Mouse (Mus musculus) CH12.LX (cell line): ENCODE data around the gene Zbtb4. TPM values are rescaled to one million over a fixed set of nuclear protein-coding genes. Genes with fewer than 3 reads are reported as not detected.
A peak's percentile ranks its signal among the peaks of the same experiment; 100 is the strongest.

Source experiments
- DNase-seq: peaks from one replicate; pipeline ENCODE4 v3.0.0-alpha.2; 2013; ENCODE audit errors: extremely low read depth
- H3K27ac ChIP-seq: 2 replicates; pipeline ENCODE4 v1.5.1; 2012; ENCODE audit warnings: low read depth, mild to moderate bottlenecking, control low read depth, moderate library complexity; ENCODE audit not compliant: insufficient read depth
- H3K27me3 ChIP-seq: replicated peaks from 2 replicates; pipeline ENCODE3; 2012; ENCODE audit warnings: inconsistent platforms
- H3K36me3 ChIP-seq, 2 experiments: replicated peaks in 1 of 2; 2 replicates each; pipeline versions ENCODE3 to v1.6.1; 2012; ENCODE audit warnings: inconsistent platforms in 1 of 2, low read length in 1 of 2, mild to moderate bottlenecking in 1 of 2, mixed read lengths in 1 of 2, moderate library complexity in 1 of 2; ENCODE audit not compliant: control insufficient read depth in 1 of 2, insufficient read depth in 1 of 2
- H3K4me1 ChIP-seq, 2 experiments: 2 replicates each; pipeline ENCODE4 v1.6.1; 2012; ENCODE audit warnings: inconsistent platforms in 1 of 2, moderate library complexity in 1 of 2; ENCODE audit not compliant: insufficient read depth in 2 of 2, control insufficient read depth in 1 of 2
- H3K4me2 ChIP-seq: 2 replicates; pipeline ENCODE4 v1.6.1; 2012; ENCODE audit warnings: low read depth, mild to moderate bottlenecking, control low read depth; ENCODE audit not compliant: poor library complexity, insufficient read depth, severe bottlenecking
- H3K4me3 ChIP-seq, 3 experiments: fragments of 150-350 bp in 1 of 3; sonication (generic) in 1 of 3; replicated peaks in 1 of 3; 2 replicates each; pipeline versions ENCODE3 to v1.5.1; 2011 to 2012; ENCODE audit warnings: low read depth in 2 of 3, low read length in 2 of 3, mild to moderate bottlenecking in 2 of 3, moderate library complexity in 2 of 3, control low read depth in 1 of 3, improper control_type of control experiment in 1 of 3, inconsistent platforms in 1 of 3, mixed read lengths in 1 of 3; ENCODE audit not compliant: poor library complexity in 1 of 3
- H3K79me2 ChIP-seq: replicated peaks from 2 replicates; pipeline ENCODE4 v1.6.1; 2012; ENCODE audit warnings: mild to moderate bottlenecking, moderate library complexity; ENCODE audit not compliant: control insufficient read depth, poor library complexity, insufficient read depth, severe bottlenecking; ENCODE audit errors: extremely low read depth
- H3K9ac ChIP-seq: 2 replicates; pipeline ENCODE4 v1.6.1; 2012; ENCODE audit warnings: low read depth, mild to moderate bottlenecking, control low read depth, moderate library complexity; ENCODE audit not compliant: insufficient read depth
- H3K9me3 ChIP-seq: replicated peaks from 2 replicates; pipeline ENCODE3; 2012; ENCODE audit warnings: low read length, inconsistent platforms, mixed read lengths
- CHD1 ChIP-seq: IDR thresholded peaks from 2 replicates; pipeline ENCODE4 v1.6.1; 2012; ENCODE audit warnings: low read depth, low read length, improper control_type of control experiment, inconsistent platforms
- CTCF ChIP-seq, 2 experiments: IDR thresholded peaks in 1 of 2; conservative IDR thresholded peaks in 1 of 2; 2 replicates each; pipeline ENCODE4 v1.5.1; 2011 to 2012; ENCODE audit warnings: low read depth in 2 of 2, low read length in 2 of 2, improper control_type of control experiment in 1 of 2, inconsistent platforms in 1 of 2, mild to moderate bottlenecking in 1 of 2, moderate library complexity in 1 of 2
- E2F4 ChIP-seq: IDR thresholded peaks from 2 replicates; pipeline ENCODE4 v1.6.1; 2011; ENCODE audit warnings: low read depth, low read length, improper control_type of control experiment; ENCODE audit not compliant: insufficient replicate concordance
- ELF1 ChIP-seq: IDR thresholded peaks from 2 replicates; pipeline ENCODE4 v1.6.1; 2014; ENCODE audit warnings: low read depth, mild to moderate bottlenecking, inconsistent platforms, low read length, improper control_type of control experiment
- MYC ChIP-seq: IDR thresholded peaks from 2 replicates; pipeline ENCODE4 v1.6.1; 2011; ENCODE audit warnings: low read depth, mild to moderate bottlenecking, improper control_type of control experiment, low read length
- NRF1 ChIP-seq: IDR thresholded peaks from 2 replicates; pipeline ENCODE4 v1.6.1; 2014; ENCODE audit warnings: low read depth, mild to moderate bottlenecking, inconsistent platforms, low read length, improper control_type of control experiment, moderate library complexity
- POLR2AphosphoS2 ChIP-seq: IDR thresholded peaks from 2 replicates; pipeline ENCODE4 v1.6.1; 2011; ENCODE audit warnings: low read depth, low read length, improper control_type of control experiment
- RAD21 ChIP-seq: IDR thresholded peaks from 2 replicates; pipeline ENCODE4 v1.6.1; 2011; ENCODE audit warnings: low read depth, mild to moderate bottlenecking, low read length, improper control_type of control experiment, moderate library complexity
- SMC3 ChIP-seq: IDR thresholded peaks from 2 replicates; pipeline ENCODE4 v1.6.1; 2011; ENCODE audit warnings: low read depth, low read length, improper control_type of control experiment
- TBP ChIP-seq: conservative IDR thresholded peaks from 2 replicates; pipeline ENCODE4 v1.6.1; 2011; ENCODE audit warnings: low read depth, low read length, improper control_type of control experiment
- TCF12 ChIP-seq: IDR thresholded peaks from 2 replicates; pipeline ENCODE4 v1.6.1; 2014; ENCODE audit warnings: low read depth, mild to moderate bottlenecking, inconsistent platforms, low read length, improper control_type of control experiment
- UBTF ChIP-seq: IDR thresholded peaks from 2 replicates; pipeline ENCODE4 v1.6.1; 2012; ENCODE audit warnings: low read depth, mild to moderate bottlenecking, inconsistent platforms, low read length, improper control_type of control experiment, moderate library complexity
- USF1 ChIP-seq: IDR thresholded peaks from 2 replicates; pipeline ENCODE4 v1.6.1; 2014; ENCODE audit warnings: low read depth, mild to moderate bottlenecking, inconsistent platforms, low read length, improper control_type of control experiment
- USF2 ChIP-seq: conservative IDR thresholded peaks from 2 replicates; pipeline ENCODE4 v1.6.1; 2011; ENCODE audit warnings: low read depth, low read length, improper control_type of control experiment
- ZC3H11A ChIP-seq: IDR thresholded peaks from 2 replicates; pipeline ENCODE4 v1.6.1; 2012; ENCODE audit warnings: low read depth, mild to moderate bottlenecking, inconsistent platforms, low read length, improper control_type of control experiment
- ZKSCAN1 ChIP-seq: IDR thresholded peaks from 2 replicates; pipeline ENCODE4 v1.6.1; 2012; ENCODE audit warnings: low read depth, inconsistent platforms, low read length, improper control_type of control experiment, borderline replicate concordance
- ZMIZ1 ChIP-seq: IDR thresholded peaks from 2 replicates; pipeline ENCODE4 v1.6.1; 2012; ENCODE audit warnings: low read depth, mild to moderate bottlenecking, inconsistent platforms, low read length, improper control_type of control experiment
- ZNF384 ChIP-seq: IDR thresholded peaks from 2 replicates; pipeline ENCODE4 v1.6.1; 2012; ENCODE audit warnings: low read depth, low read length, improper control_type of control experiment, inconsistent platforms
- dilution Hi-C: fragments of 300-500 bp; cut with MboI; formaldehyde crosslinking; loops from 2 replicates; pipeline ENCODE4 v1.14.3; 2020; ENCODE audit warnings: low sequenced_read_pairs; ENCODE audit not compliant: extremely low pct_unique_long_range_greater_than_20kb, extremely low pct_ligation_motif_present
- in situ Hi-C: fragments of 300-500 bp; cut with MboI; formaldehyde crosslinking; loops from 3 replicates; pipeline ENCODE4 v1.14.3; 2019; ENCODE audit warnings: low sequenced_read_pairs, low pct_ligation_motif_present, low pct_unique_long_range_greater_than_20kb, mixed read lengths
- polyA plus RNA-seq: library from polyadenylated mRNA; unstranded; fragments of >175 nt; gene quantifications from 2 replicates; pipeline ENCODE4 v1.2.1, GENCODE M21; 2012; ENCODE audit warnings: low read depth; ENCODE audit not compliant: insufficient read length
- total RNA-seq, 2 experiments: library from RNA; depleted of rRNA; stranded (reverse); fragments of 300-350 nt in 1 of 2; fragments of >200 nt in 1 of 2; gene quantifications; 2 replicates each; pipeline ENCODE4 v1.2.3; 2012 to 2014

Zbtb4 gene
- total and polyA plus RNA-seq, 3 experiments = 0.75 to 3.4 (median 2.3) TPM

DNA sequence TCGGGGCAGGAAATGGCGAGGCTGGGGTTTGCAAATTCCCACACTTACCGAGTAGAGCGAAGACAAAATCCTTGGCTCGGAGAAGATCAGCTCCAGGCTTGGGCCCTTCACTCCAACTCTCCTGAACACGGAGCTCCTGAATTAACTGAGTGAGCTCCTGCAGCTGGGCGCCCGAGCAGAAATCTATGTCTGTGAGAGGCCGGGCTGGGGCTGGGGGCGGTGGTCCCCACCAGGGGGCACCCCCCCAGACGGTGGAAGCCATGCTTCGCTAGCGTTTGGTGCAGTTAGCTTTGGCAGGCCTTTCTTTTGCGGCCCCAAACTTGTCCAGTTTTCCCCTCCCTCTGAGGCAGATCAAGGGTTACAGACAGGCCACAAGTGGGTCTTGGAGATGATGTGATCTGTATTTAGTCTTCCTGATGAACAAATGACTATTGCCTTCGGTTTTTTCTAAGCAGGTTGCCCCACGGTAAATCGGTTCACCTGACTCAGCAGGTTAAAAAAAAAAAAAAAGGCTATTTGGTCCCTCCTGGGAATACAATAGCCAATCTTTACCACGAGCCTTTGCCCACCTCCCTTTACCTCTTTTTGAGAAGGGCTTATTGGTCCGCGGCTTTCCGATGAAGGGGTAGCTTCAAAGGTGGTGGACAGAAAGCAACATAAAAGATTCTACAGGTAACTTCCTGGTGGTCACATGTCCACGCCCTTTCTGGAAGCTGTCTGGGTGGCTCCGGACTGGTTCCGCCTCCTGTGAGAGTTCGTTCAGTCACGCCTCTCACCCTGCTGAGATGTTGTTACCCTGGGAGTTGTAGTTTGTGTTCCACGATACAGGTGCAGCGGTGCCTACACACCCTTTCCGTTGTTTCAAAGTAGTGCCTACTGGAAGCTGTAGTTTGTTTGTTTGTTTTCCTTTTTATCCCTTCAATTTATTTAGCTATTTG lies 39.5 kb downstream of the Zbtb4 start, which contains the start of gene Tmem102:
Tmem102 (minus strand) TSS at position 653 of the 938 bp plus-strand sequence.
- Histone ChIP-seq H3K4me3 (no peak within 1 kb of the TSS), H3K79me2 (no peaks in the 10 kb centered on the region), H3K9ac (no peak within 1 kb of the TSS), H3K27me3 (peaks cover 59% of the 10 kb centered on the region), H3K4me1 (peaks cover 5 to 29% of the 10 kb centered on the region in 2 experiments; a peak in 3 of 4 replicates), H3K27ac (no peak within 1 kb of the TSS), H3K36me3 (no peaks in the 10 kb centered on the region), H3K9me3 (peaks cover 22% of the 10 kb centered on the region), H3K4me2 (no peak within 1 kb of the TSS)
- in situ Hi-C loops = loop anchor here (5.0 kb wide), 1 partner anchor 72 kb away; the partner anchor contains the start of gene Tmem95
- no peak for DNase-seq
- TF ChIP-seq ZKSCAN1 (no peak), CTCF (conservative IDR thresholded peaks at IDR 0.05 in 1 of 2, IDR thresholded peaks at IDR 0.05 in 1 of 2; ENCODE audit: low read depth in 2 of 2, low read length in 2 of 2) (0 out of 4 replicates have a peak, but pooled peaks of 1 of the 2 experiments have one; percentile 4)
- dilution Hi-C loops = no loop called here

DNA sequence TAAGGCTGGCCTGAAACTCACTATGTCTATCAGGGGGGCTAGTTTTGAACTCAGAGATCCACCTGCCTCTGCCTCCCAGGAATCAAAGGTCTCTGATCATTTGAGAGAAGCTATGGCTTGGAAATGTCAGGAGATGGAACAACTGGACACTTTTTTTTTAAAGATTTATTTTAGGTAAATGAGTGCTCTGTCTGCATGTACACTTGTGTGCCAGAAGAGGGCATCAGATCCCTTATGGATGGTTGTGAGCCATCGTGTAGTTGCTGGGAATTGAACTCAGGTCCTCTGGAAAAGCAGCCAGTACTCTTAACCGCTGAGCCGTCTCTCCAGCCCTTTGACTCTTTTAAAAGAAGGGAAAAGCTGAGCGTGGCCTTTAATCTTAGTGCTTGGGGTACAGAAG lies 40.7 kb downstream of the Zbtb4 start:
- peak in 1 of 2 experiments; percentile 51; a peak in 2 of 4 replicates for TF ChIP-seq CTCF (conservative IDR thresholded peaks at IDR 0.05 in 1 of 2, IDR thresholded peaks at IDR 0.05 in 1 of 2; ENCODE audit: low read depth in 2 of 2, low read length in 2 of 2)
- TF ChIP-seq USF1 = no peak
- TF ChIP-seq ZMIZ1 = no peak
- TF ChIP-seq ZC3H11A = no peak
- no peak for TF ChIP-seq USF2
- no peak for TF ChIP-seq CHD1
- TF ChIP-seq ZNF384 = peak; percentile 44; the same call in 1 of the 2 replicates
- no peak for TF ChIP-seq TBP
- no peak for TF ChIP-seq UBTF
- no peak for TF ChIP-seq MYC
- no peak for TF ChIP-seq TCF12
- no peak for TF ChIP-seq ZKSCAN1
- TF ChIP-seq NRF1 = no peak
- no peak for TF ChIP-seq E2F4
- peak; percentile 33 for TF ChIP-seq SMC3
- no peak for TF ChIP-seq POLR2AphosphoS2
- TF ChIP-seq ELF1 = no peak
- peak; percentile 41 for TF ChIP-seq RAD21
- H3K79me2 ChIP-seq = no peaks in the 10 kb centered on the region
- H3K36me3 ChIP-seq = no peaks in the 10 kb centered on the region
- H3K9me3 ChIP-seq = peaks cover 19% of the 10 kb centered on the region
- H3K27ac ChIP-seq = no peak overlapping the region
- H3K4me3 ChIP-seq = no peak overlapping the region
- H3K9ac ChIP-seq = no peak overlapping the region
- no peak for DNase-seq
- H3K27me3 ChIP-seq = peaks cover 65% of the 10 kb centered on the region
- in situ Hi-C loops (no loop called here), dilution Hi-C loops (no loop called here)
- H3K4me2 ChIP-seq = no peak overlapping the region
- H3K4me1 ChIP-seq = peaks cover 3 to 24% of the 10 kb centered on the region in 2 experiments; a peak in 2 of 4 replicates
